Mouse (Mus musculus) central nervous system, embryonic 18 days (tissue): ENCODE measurements around the gene Gm28372. TPM values are rescaled to one million over a fixed set of nuclear protein-coding genes. Genes with fewer than 3 reads are reported as not detected.

Source experiments
- polyA plus RNA-seq: library from polyadenylated mRNA; depleted of rRNA; stranded (reverse); fragments of >200 nt; gene quantifications from 2 replicates; pipeline ENCODE4 v1.2.3, GENCODE M21; 2012; rRNA removed

The Gm28372 gene
- 0.03 TPM in 1 of 2 replicates, not detected in the other for polyA plus RNA-seq

DNA sequence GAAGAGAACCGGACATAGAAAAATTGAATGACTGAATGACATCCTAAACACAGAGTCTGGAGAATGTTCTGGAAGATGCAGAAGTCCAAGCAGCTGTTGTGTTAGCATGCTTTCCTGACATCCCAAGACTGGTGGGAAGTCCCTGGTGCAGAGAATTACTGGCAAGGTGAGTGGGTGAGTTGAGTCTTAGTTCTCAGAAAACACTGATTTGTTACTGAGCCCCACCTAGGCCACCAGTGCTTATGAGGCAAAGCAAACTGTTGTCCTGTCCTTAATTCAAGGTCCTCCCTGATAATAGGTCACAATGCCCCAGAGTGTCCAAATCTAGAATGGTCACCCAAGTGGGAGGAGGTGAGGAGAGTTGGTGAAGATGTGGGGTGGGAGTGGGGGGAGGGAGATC is at the start of gene Gm28372, which contains the start of gene 1700020A23Rik:
Gm28372 (plus strand) TSS at position 301 of the 400 bp plus-strand sequence.
1700020A23Rik (plus strand) TSS at position 321 of the 400 bp plus-strand sequence.

DNA sequence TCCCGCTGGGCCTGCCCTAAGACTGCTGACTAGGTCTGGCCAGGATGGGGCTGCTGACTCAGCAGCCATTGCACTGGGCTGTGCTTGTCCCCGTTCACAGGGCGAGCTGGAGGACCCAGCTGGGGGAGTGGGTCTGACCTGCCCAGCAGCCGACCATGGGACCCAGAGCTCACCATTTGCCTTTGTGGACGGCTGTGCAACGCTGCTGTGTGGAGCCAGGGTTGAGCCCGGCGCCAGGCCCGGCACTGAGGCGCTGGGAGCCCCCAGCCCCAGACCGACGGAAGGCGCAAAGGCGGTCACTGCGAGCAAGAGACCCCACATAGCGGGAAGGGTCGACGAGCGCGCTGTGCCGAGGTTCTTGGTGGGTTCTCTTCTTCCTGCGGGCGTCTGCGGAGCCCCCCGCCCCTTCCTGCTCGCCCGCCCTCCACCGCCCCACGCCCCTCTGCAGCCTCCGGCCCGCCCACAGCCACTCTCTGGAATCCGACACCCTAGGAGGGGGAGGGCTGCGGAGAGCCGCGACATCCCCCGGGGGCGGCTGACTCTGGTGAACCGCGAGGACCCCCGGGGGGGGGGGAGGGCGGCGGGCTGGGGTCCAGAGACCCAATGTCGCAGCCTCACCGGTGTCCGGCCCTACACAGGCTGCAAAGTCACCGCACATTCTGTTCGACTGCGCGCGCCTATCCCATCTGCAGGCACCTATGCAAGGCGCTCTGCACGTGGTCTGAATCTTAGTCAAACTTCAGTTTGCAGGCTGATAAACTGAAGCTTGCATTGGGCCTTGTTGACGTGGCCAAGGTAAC is 7.7 kb upstream of the Gm28372 start, which contains the start of gene Cpxm1:
Cpxm1 (minus strand) TSS at position 389 of the 800 bp plus-strand sequence.

DNA sequence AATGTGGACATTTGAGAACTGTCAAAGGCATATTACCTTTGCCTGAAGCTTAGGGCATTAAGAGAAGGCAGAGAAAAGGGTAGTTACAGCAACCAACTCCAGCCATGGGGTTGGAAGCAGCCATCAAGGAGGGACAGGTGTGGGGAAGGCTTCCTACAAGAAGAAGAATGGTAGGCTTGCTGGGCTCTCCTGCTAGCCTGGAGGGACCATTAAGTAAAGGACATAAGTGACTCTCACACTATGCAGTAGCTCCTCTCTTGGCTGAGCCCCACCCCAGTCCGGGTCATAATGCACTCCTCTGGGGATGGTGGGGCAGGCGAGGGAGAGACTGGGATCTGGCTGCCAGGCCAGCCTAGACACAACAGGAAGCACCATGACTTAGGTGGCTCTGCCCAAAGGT is 1.1 kb downstream of the Gm28372 start, which contains the start of gene Tmem239:
Tmem239 (plus strand) TSS at position 301 of the 400 bp plus-strand sequence.

DNA sequence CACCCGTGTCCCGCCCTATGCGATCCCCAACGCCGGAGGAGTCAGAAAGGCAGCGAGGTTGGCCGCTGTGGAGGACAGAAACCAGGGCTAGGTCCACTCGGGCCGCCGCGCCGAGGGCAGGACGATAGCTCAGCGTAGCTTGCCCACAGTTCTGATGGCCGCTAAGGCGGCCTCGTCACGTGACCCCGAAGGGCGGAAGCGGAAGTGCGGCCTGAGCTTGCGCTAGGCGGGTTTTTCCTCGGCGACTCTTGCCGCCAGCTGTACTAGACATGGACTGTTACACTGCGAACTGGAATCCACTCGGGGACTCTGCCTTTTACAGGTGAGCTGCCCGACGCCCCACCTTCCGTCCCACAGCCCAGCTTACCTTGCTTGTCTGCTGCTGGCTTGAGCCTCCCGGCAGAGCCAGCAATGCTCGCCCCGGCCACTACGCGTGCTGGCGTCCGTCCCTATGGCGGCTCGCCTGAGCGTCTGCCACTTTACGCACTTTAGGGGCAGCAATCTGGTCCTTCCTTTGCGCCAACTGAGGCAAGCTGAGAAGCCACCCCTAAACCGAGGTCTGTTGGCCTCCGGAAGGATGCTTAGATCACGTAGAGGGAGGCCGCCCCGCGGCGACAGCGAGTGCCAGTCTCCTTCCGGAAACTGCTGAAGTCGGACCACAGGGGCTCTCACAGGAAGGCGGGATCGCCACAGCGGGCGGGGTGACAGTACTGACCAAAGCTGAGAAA is 19.3 kb downstream of the Gm28372 start, which contains the start of the genes Vps16 and Pced1a:
Vps16 (plus strand) TSS at position 214 of the 728 bp plus-strand sequence.
Pced1a (minus strand) TSS at position 576 of the 728 bp plus-strand sequence.

DNA sequence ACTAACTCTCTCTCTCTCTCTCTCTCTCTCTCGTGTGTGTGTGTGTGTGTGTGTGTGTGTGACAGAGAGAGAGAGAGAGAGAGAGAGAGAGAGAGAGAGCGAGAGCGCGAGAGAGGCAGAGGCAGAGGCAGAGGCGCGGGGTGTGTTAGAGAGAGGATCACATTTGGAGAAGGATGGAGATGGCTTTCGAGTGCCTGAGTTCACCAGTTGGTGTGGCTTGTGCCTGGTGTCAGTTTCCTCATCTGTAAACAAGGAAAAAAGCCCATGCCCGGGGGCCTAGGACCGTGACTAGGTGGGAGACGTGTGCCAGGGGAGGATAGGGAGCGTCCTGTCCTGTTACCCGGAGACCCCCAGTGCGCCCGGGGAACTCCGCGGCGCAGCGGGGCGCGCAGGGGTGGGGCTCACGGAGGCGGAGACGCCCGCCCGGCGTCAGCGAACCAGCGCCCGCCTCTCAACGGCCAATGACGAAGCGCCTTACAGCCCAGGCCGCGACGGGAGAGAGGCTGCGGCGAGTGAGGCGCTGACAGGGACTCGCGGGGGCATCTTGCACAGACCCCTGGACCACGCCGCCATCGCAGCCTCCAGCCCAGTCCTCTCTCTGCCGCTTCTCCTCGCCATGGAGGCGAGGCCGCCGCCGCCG is 44.9 kb downstream of the Gm28372 start, which contains the start of gene Ptpra:
Ptpra (plus strand) TSS at position 485 of the 640 bp plus-strand sequence.

Other genes with a start within 250 kb of the Gm28372 start
- 263 and 264 TPM in 2 replicates for gene Snrpb, start 225.8 kb upstream of the Gm28372 start, polyA plus RNA-seq
- not detected in 2 replicates for gene Tmc2, start 210.0 kb upstream of the Gm28372 start, polyA plus RNA-seq
- gene Nop56, start 130.8 kb upstream of the Gm28372 start, polyA plus RNA-seq, result 237 and 256 TPM in 2 replicates
- 214 and 232 TPM in 2 replicates for gene Idh3b, start 120.7 kb upstream of the Gm28372 start, polyA plus RNA-seq
- 22.2 and 23.8 TPM in 2 replicates for gene Ebf4, start 110.1 kb upstream of the Gm28372 start, polyA plus RNA-seq
- 18.4 and 21.4 TPM in 2 replicates for gene Cpxm1, start 7.7 kb upstream of the Gm28372 start, polyA plus RNA-seq
- not detected in 2 replicates for gene 1700020A23Rik, start within 50 bp of the Gm28372 start, polyA plus RNA-seq
- gene Tmem239, start 1.2 kb downstream of the Gm28372 start, polyA plus RNA-seq, result not detected in 2 replicates
- 139 TPM in 2 replicates for gene Vps16, start 19.1 kb downstream of the Gm28372 start, polyA plus RNA-seq
- 28.2 and 29.6 TPM in 2 replicates for gene Pced1a, start 19.5 kb downstream of the Gm28372 start, polyA plus RNA-seq
- 154 and 156 TPM in 2 replicates for gene Ptpra, start 45.0 kb downstream of the Gm28372 start, polyA plus RNA-seq
- 76.3 and 83.1 TPM in 2 replicates for gene Mrps26, start 158.5 kb downstream of the Gm28372 start, polyA plus RNA-seq
- 4.0 and 4.2 TPM in 2 replicates for gene Oxt, start 170.9 kb downstream of the Gm28372 start, polyA plus RNA-seq
- 40.9 and 60.2 TPM in 2 replicates for gene Avp, start 177.3 kb downstream of the Gm28372 start, polyA plus RNA-seq
- gene Fastkd5, start 224.8 kb downstream of the Gm28372 start, polyA plus RNA-seq, result 4.5 and 4.9 TPM in 2 replicates
- gene Ubox5, start 224.8 kb downstream of the Gm28372 start, polyA plus RNA-seq, result 8.1 and 8.2 TPM in 2 replicates
- gene Lzts3, start 237.6 kb downstream of the Gm28372 start, polyA plus RNA-seq, result 38.5 and 38.8 TPM in 2 replicates